Mouse (Mus musculus) forebrain, postnatal 0 days (tissue): Measurements from ENCODE around the gene Bsnd. TPM values are rescaled to one million over a fixed set of nuclear protein-coding genes. Genes with fewer than 3 reads are reported as not detected.

Experiments
- ATAC-seq: fragments of 200-750 bp; cut with Nextera tagmentation; 2 replicates; pipeline ENCODE4 v1.8.0; 2017; ENCODE audit warnings: mild to moderate bottlenecking, moderate library complexity
- DNase-seq: peaks from one replicate; pipeline ENCODE4 v3.0.0-alpha.2; 2015
- H3K27ac ChIP-seq: fragments of 300-500 bp; sonication (generic); 2 replicates; pipeline ENCODE4 v1.5.1; 2014; ENCODE audit warnings: low read depth, mild to moderate bottlenecking, antibody characterized with exemption, low read length, moderate library complexity, mixed read lengths
- H3K27me3 ChIP-seq: fragments of 300-500 bp; sonication (generic); 2 replicates; pipeline ENCODE4 v1.6.1; 2014; ENCODE audit warnings: mild to moderate bottlenecking, low read length, mixed read lengths; ENCODE audit not compliant: insufficient read depth
- H3K36me3 ChIP-seq: fragments of 300-500 bp; sonication (generic); 2 replicates; pipeline ENCODE4 v1.6.1; 2014; ENCODE audit warnings: mild to moderate bottlenecking, moderate library complexity; ENCODE audit not compliant: insufficient read depth
- H3K4me1 ChIP-seq: fragments of 300-500 bp; sonication (generic); 2 replicates; pipeline ENCODE4 v1.6.1; 2014; ENCODE audit warnings: antibody characterized with exemption; ENCODE audit not compliant: insufficient read depth
- H3K4me2 ChIP-seq: fragments of 300-500 bp; sonication (generic); 2 replicates; pipeline ENCODE4 v1.6.1; 2014; ENCODE audit warnings: low read depth, mild to moderate bottlenecking, moderate library complexity
- H3K4me3 ChIP-seq: fragments of 300-500 bp; sonication (generic); 2 replicates; pipeline ENCODE4 v1.5.1; 2014; ENCODE audit warnings: low read depth, low read length, mixed read lengths
- H3K9ac ChIP-seq: fragments of 300-500 bp; sonication (generic); 2 replicates; pipeline ENCODE4 v1.6.1; 2014; ENCODE audit warnings: mild to moderate bottlenecking
- H3K9me3 ChIP-seq: fragments of 300-500 bp; sonication (generic); 2 replicates; pipeline ENCODE4 v1.6.1; 2016; ENCODE audit warnings: low read length
- CTCF ChIP-seq: sonication (generic); IDR thresholded peaks from 2 replicates; pipeline ENCODE4 v1.5.1; 2016; ENCODE audit warnings: antibody characterized with exemption, control low read depth, low read depth
- WGBS: fragments of 180-500 bp; shearing (Covaris S2); extraction: QIAGEN DNeasy Blood & Tissue Kit; methylation state at CpG from one replicate; pipeline ENCODE4 v1.1.7; 2014; 5-methylcytosine and 5-hydroxymethylcytosine counted together
- polyA plus RNA-seq: library from polyadenylated mRNA; unstranded; fragments of >200 nt; fragmentation: Nextera tagmentation; extraction: Ambion mirVana; gene quantifications from 2 replicates; pipeline ENCODE4 v1.2.1, GENCODE M21; 2015
- total RNA-seq: library from RNA; depleted of rRNA; stranded (reverse); fragments of >200 nt; gene quantifications from 2 replicates; pipeline ENCODE4 v1.2.3, GENCODE M21; 2014; rRNA removed

Bsnd gene
- total and polyA plus RNA-seq, 2 experiments from 2014 or later = not detected

DNA sequence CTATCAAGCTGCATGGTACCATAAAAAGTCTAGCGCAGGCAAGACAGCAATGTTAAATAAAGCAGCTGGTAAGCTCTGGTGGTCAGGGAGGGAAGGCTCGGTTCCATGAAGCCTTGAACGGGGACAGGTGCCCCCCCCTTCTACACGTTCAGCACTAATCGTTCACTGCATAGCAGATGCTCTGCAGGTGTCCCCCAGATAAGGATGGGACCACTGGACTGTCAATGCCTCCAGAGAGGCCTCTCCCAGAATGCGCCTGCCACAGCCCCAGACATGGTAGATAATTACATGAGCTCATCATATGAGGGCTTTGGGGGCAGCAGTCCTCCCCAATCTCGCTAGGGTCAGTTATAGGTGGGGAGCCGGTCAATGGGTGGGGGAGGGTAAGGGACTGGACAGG is 42.8 kb downstream of the Bsnd start:
- TF ChIP-seq CTCF = no peak

DNA sequence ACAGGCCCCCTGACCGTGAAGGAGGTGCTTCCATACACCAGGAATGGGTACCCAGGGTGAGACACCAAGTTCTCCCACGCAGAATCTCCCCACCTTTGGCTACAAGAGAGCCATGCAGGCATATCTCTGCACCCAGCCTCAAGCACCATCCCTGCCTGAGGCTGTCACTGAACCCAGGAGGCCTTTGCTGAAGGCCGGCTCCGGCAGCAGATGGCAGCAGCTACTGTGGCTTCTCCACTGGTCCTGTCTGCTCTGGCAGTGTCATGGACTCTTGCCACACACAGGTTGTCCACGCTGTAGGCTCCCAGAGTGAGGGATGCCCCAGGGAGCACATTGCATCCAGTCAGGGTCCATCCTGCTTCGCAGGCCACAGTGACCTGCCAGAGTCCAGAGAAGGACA is 48.9 kb downstream of the Bsnd start:
- Histone ChIP-seq H3K27ac (no peak overlapping the region), H3K4me2 (no peak overlapping the region), H3K9me3 (no peaks in the 10 kb centered on the region), H3K9ac (no peak overlapping the region), H3K27me3 (no peaks in the 10 kb centered on the region), H3K4me3 (no peak overlapping the region), H3K4me1 (no peaks in the 10 kb centered on the region), H3K36me3 (peaks cover 29% of the 10 kb centered on the region)
- 0 out of 2 replicates have a peak, but pooled peaks have one; percentile 9 for TF ChIP-seq CTCF
- WGBS = 83% methylated on average over 6 of the region's 6 CpGs
- ATAC-seq = no peak; the same call in 1 of the 2 replicates
- DNase-seq = no peak

More for the DNA sequence above, 42.8 kb downstream of the Bsnd start:
- Histone ChIP-seq H3K4me1 (no peaks in the 10 kb centered on the region; the same call in 1 of the 2 replicates), H3K4me2 (no peak overlapping the region), H3K27me3 (no peaks in the 10 kb centered on the region), H3K36me3 (no peaks in the 10 kb centered on the region), H3K9ac (no peak overlapping the region), H3K27ac (no peak overlapping the region), H3K4me3 (no peak overlapping the region), H3K9me3 (no peaks in the 10 kb centered on the region)
- ATAC-seq (no peak), DNase-seq (no peak)
- WGBS = 90% methylated on average over 8 of the region's 8 CpGs

DNA sequence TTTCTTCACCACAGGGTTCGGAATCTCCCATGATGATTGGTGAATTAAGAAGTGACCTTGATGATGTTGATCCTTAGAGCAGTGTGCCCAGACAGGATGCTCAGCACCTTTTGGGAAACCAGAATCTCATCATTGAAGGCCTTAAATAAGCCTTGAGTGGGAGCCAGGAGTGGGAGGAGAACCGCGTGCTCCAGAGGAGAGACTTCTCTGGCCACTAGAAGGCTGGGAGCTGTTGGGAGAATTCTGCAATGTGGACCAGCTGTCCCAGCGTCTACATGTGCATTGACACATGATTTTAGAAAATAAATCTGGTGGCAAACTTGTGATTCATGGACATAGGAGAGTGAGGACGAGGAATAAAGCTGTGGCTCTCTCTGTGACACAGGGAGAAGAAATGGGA is 53.3 kb downstream of the Bsnd start:
- peaks cover 68% of the 10 kb centered on the region for H3K36me3 ChIP-seq
- no peaks in the 10 kb centered on the region for H3K27me3 ChIP-seq
- no peaks in the 10 kb centered on the region for H3K4me1 ChIP-seq
- no peaks in the 10 kb centered on the region for H3K9me3 ChIP-seq
- H3K4me2 ChIP-seq = no peak overlapping the region
- ATAC-seq (no peak), DNase-seq (no peak)
- H3K27ac ChIP-seq = no peak overlapping the region
- 90% methylated on average over 5 of the region's 5 CpGs for WGBS
- no peak for TF ChIP-seq CTCF
- no peak overlapping the region for H3K4me3 ChIP-seq
- no peak overlapping the region for H3K9ac ChIP-seq

DNA sequence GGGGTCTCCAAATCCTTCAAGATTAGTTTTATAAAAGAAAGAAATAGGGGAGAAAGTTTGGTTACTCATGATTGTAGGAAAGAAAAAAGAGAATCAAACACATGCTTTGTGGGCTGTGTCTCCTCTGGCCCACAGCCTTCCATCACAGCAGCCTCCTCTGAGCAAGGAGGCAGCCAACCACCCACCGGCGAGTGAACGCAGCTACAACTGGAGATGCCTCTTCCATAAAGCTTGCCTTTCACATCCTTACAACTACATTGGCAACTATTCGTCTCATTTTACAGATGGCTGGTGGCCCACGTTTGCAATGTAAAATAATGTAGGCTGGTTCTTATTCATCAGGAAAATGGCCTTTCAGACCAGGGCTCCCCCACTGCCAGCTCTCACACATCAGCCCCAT is 54.9 kb downstream of the Bsnd start:
- Histone ChIP-seq H3K4me3 (no peak overlapping the region), H3K36me3 (peaks cover 67% of the 10 kb centered on the region), H3K9ac (no peak overlapping the region), H3K27me3 (no peaks in the 10 kb centered on the region), H3K4me1 (no peaks in the 10 kb centered on the region), H3K4me2 (no peak overlapping the region), H3K9me3 (no peaks in the 10 kb centered on the region), H3K27ac (no peak overlapping the region)
- ATAC-seq (no peak), DNase-seq (no peak)
- TF ChIP-seq CTCF = no peak
- WGBS = 89% methylated on average over 5 of the region's 5 CpGs

DNA sequence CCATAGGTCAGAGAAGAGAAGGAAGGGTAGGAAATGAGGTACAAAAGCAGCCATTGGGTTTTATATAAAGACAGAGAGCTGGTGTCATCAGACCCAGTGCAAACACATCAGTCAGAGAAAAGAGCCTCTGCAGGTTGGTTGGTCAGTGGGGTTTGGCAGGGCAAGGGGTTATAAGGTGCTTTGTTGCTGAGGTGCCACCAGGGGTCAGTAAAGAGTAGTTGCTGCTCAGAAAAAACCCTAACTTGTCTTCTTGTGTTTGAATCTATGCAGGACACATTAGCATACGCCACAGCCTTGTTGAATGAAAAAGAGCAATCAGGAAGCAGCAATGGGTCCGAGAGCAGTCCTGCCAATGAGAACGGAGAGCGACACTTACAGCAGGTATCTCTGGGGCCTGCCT is 55.6 kb downstream of the Bsnd start:
- Histone ChIP-seq H3K36me3 (peaks cover 67% of the 10 kb centered on the region), H3K9ac (no peak overlapping the region), H3K27me3 (no peaks in the 10 kb centered on the region), H3K4me3 (no peak overlapping the region), H3K27ac (no peak overlapping the region), H3K4me2 (no peak overlapping the region), H3K4me1 (no peaks in the 10 kb centered on the region), H3K9me3 (no peaks in the 10 kb centered on the region)
- ATAC-seq (peak; percentile 36; the same call in 1 of the 2 replicates), DNase-seq (peak; percentile 54)
- TF ChIP-seq CTCF = peak; percentile 77
- 51% methylated on average over 4 of the region's 4 CpGs for WGBS

DNA sequence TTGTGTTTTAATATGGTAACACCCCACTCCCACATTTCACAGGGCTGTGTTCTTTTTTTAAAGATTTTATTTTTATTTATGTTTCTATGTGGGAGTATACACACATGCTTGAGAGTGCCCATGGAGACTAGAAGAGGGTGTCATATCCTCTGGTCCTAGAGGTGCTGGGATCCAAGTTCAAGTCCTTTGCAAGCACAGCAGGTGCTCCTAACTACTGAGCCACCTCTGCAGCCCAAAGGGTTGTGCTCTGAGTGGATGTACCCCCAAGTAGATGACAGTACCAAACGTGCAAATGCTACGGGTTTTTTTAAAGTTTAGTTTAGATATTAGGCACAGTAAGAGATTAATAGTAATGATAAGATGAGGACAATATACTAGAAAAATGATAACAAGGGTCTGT is 56.7 kb downstream of the Bsnd start:
- Histone ChIP-seq H3K9me3 (no peaks in the 10 kb centered on the region), H3K27ac (no peak overlapping the region), H3K4me1 (no peaks in the 10 kb centered on the region), H3K4me3 (no peak overlapping the region), H3K9ac (no peak overlapping the region), H3K36me3 (peaks cover 73% of the 10 kb centered on the region), H3K27me3 (no peaks in the 10 kb centered on the region), H3K4me2 (no peak overlapping the region)
- 97% methylated on average over 2 of the region's 2 CpGs for WGBS
- no peak for TF ChIP-seq CTCF
- no peak for ATAC-seq
- no peak for DNase-seq

Other genes with a start within 250 kb of the Bsnd start
- gene Usp24, start 176.1 kb downstream of the Bsnd start, total RNA-seq = 28.1 and 31.5 TPM in 2 replicates
- 4.3 and 7.8 TPM in 2 replicates for gene Usp24, start 176.1 kb downstream of the Bsnd start, polyA plus RNA-seq
- gene Pcsk9, start 28.0 kb downstream of the Bsnd start, total RNA-seq = 5.5 and 5.6 TPM in 2 replicates
- gene Pcsk9, start 28.0 kb downstream of the Bsnd start, polyA plus RNA-seq = 3.7 and 4.0 TPM in 2 replicates
- gene Dhcr24, start 68.8 kb upstream of the Bsnd start, total RNA-seq = 101 and 105 TPM in 2 replicates
- 7.0 and 7.7 TPM in 2 replicates for gene Dhcr24, start 68.8 kb upstream of the Bsnd start, polyA plus RNA-seq
- not detected in 2 replicates for gene Lexm, start 125.0 kb upstream of the Bsnd start, total RNA-seq
- 0.09 TPM in 1 of 2 replicates, not detected in the other for gene Lexm, start 125.0 kb upstream of the Bsnd start, polyA plus RNA-seq
- 2.5 TPM in 2 replicates for gene Ttc22, start 130.1 kb upstream of the Bsnd start, total RNA-seq
- gene Ttc22, start 130.1 kb upstream of the Bsnd start, polyA plus RNA-seq = 1.2 and 1.6 TPM in 2 replicates
- gene Pars2, start 158.8 kb upstream of the Bsnd start, total RNA-seq = 13.2 and 13.6 TPM in 2 replicates
- 9.2 and 9.9 TPM in 2 replicates for gene Pars2, start 158.8 kb upstream of the Bsnd start, polyA plus RNA-seq
- 108 and 114 TPM in 2 replicates for gene Ttc4, start 186.7 kb upstream of the Bsnd start, total RNA-seq
- gene Ttc4, start 186.7 kb upstream of the Bsnd start, polyA plus RNA-seq = 78.2 and 89.1 TPM in 2 replicates
- 0.95 and 1.5 TPM in 2 replicates for gene Mroh7, start 238.6 kb upstream of the Bsnd start, total RNA-seq
- 0.30 and 0.71 TPM in 2 replicates for gene Mroh7, start 238.6 kb upstream of the Bsnd start, polyA plus RNA-seq
- not detected in 2 replicates for gene Fam151a, start 241.6 kb upstream of the Bsnd start, total RNA-seq
- gene Fam151a, start 241.6 kb upstream of the Bsnd start, polyA plus RNA-seq = not detected in 2 replicates